Mouse (Mus musculus): ENCODE data around the gene Reep1. TPM values are rescaled to one million over a fixed set of nuclear protein-coding genes. Genes with fewer than 3 reads are reported as not detected.
A peak's percentile ranks its signal among the peaks of the same experiment; 100 is the strongest.

The Reep1 gene
- total RNA-seq, 2 experiments from 2014 or later = 2.0 to 2.6 TPM

GRCm38 (mm10) chr6:71735600-71736010 is 28.2 kb downstream of the Reep1 start:
- peak; percentile 77 for ATAC-seq (replicated peaks; ENCODE audit: poor library complexity, severe bottlenecking)

- peak; percentile 79 for ATAC-seq (replicated peaks; ENCODE audit: poor library complexity, severe bottlenecking)
These were observed 28.7 kb downstream of the Reep1 start for GRCm38 (mm10) chr6:71736101-71736500.

GRCm38 (mm10) chr6:71737202-71737601 is 29.8 kb downstream of the Reep1 start:
- no peak for ATAC-seq (replicated peaks; ENCODE audit: poor library complexity, severe bottlenecking)

GRCm38 (mm10) chr6:71738611-71739010 is 31.2 kb downstream of the Reep1 start:
- no peak for ATAC-seq (replicated peaks; ENCODE audit: poor library complexity, severe bottlenecking)

- ATAC-seq (replicated peaks; ENCODE audit: poor library complexity, severe bottlenecking) = no peak
These were observed 33.6 kb downstream of the Reep1 start for GRCm38 (mm10) chr6:71740921-71741320.

GRCm38 (mm10) chr6:71741998-71742636 is 34.8 kb downstream of the Reep1 start:
- no peak for ATAC-seq (replicated peaks; ENCODE audit: poor library complexity, severe bottlenecking)

GRCm38 (mm10) chr6:71744934-71745333 is 37.6 kb downstream of the Reep1 start:
- peak; percentile 18 for ATAC-seq (replicated peaks; ENCODE audit: poor library complexity, severe bottlenecking)

- peak; percentile 73 for ATAC-seq (replicated peaks; ENCODE audit: poor library complexity, severe bottlenecking)
These were observed 38.3 kb downstream of the Reep1 start for GRCm38 (mm10) chr6:71745482-71746234.

GRCm38 (mm10) chr6:71746246-71746645 is 38.9 kb downstream of the Reep1 start:
- ATAC-seq (replicated peaks; ENCODE audit: poor library complexity, severe bottlenecking) = no peak

- ATAC-seq (replicated peaks; ENCODE audit: poor library complexity, severe bottlenecking) = no peak
These were observed 39.5 kb downstream of the Reep1 start for GRCm38 (mm10) chr6:71746846-71747245.

- ATAC-seq (replicated peaks; ENCODE audit: poor library complexity, severe bottlenecking) = no peak
These were observed 44.2 kb downstream of the Reep1 start for GRCm38 (mm10) chr6:71751602-71752001.

- ATAC-seq (replicated peaks; ENCODE audit: poor library complexity, severe bottlenecking) = no peak
These were observed 45.6 kb downstream of the Reep1 start for GRCm38 (mm10) chr6:71752791-71753464.

- peak; percentile 69 for ATAC-seq (replicated peaks; ENCODE audit: poor library complexity, severe bottlenecking)
These were observed 49.9 kb downstream of the Reep1 start for GRCm38 (mm10) chr6:71757039-71757894.

- ATAC-seq (replicated peaks; ENCODE audit: poor library complexity, severe bottlenecking) = no peak
These were observed 51.4 kb downstream of the Reep1 start for GRCm38 (mm10) chr6:71758780-71759179.

- ATAC-seq (replicated peaks; ENCODE audit: poor library complexity, severe bottlenecking) = peak; percentile 57
These were observed 52.7 kb downstream of the Reep1 start for GRCm38 (mm10) chr6:71760073-71760472.

GRCm38 (mm10) chr6:71767761-71768160 is 60.4 kb downstream of the Reep1 start:
- no peak for ATAC-seq (replicated peaks; ENCODE audit: poor library complexity, severe bottlenecking)

- peak; percentile 48; the same call in 1 of the 2 replicates for ATAC-seq (replicated peaks; ENCODE audit: poor library complexity, severe bottlenecking)
These were observed 62.7 kb downstream of the Reep1 start for GRCm38 (mm10) chr6:71769901-71770690.

- no peak for ATAC-seq (replicated peaks; ENCODE audit: poor library complexity, severe bottlenecking)
These were observed 63.5 kb downstream of the Reep1 start for GRCm38 (mm10) chr6:71770856-71771255.

GRCm38 (mm10) chr6:71771282-71771681 is 63.9 kb downstream of the Reep1 start:
- ATAC-seq (replicated peaks; ENCODE audit: poor library complexity, severe bottlenecking) = no peak
